Mouse (Mus musculus) E14TG2a.4 (cell line): ENCODE results near the gene Fes.

Experiments
- CTCF ChIP-seq: conservative IDR thresholded peaks from 2 replicates; pipeline ENCODE4 v1.5.1; 2014; ENCODE audit warnings: low read length
- NANOG ChIP-seq: IDR thresholded peaks from 2 replicates; pipeline ENCODE4 v1.6.1; 2014; ENCODE audit warnings: borderline replicate concordance, low read length, mixed read lengths
- POU5F1 ChIP-seq: IDR thresholded peaks from 2 replicates; pipeline ENCODE4 v1.6.1; 2014; ENCODE audit warnings: low read length, borderline replicate concordance

DNA sequence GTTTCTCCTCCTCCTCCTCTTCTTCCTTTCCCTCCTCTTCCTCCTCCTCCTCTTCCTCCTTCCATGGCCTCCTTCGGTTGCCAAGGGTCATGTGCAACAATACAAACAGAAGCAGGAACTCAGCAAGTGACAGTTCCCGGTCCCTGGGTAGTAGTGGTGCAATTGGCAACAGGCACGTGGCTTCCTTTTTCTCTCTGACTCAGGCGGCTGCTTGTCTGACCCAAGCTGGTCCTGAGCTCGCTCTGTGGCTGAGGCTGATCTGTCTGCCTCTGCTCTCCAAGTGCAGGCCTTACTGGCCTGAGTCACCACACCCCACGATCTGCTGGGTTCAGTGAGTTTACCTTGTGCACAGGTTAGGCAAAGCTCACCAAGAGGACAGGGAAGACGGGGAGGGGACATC is 38.6 kb upstream of the Fes start:
- TF ChIP-seq CTCF (no peak), POU5F1 (no peak), NANOG (no peak)
